Comparison of ENCODE assay signal across 11 mouse cellular contexts in genomic region chr6:118923212-118923577, GRCm38 (mm10).
DNase-seq lines count a peak whose midpoint lies in the region; ATAC-seq lines count a peak whose summit lies in the region.
"Had no signal": no experiment of that assay in that cellular context is flagged by ENCODE, and none has a peak within 500 bp of the region (broad histone marks: within the 10 kb centered on the region; RNA-seq: fewer than 3 reads in every experiment).

No protein-coding gene starts in this region.

- 78% methylated on average over 5 of the region's 5 CpGs for WGBS in intestine, embryonic 14.5 days
- 73% methylated on average over 5 of the region's 5 CpGs for WGBS in intestine, embryonic 15.5 days
- WGBS in midbrain, embryonic 16.5 days: 86% methylated on average over 5 of the region's 5 CpGs
- 89% methylated on average over 5 of the region's 5 CpGs for WGBS in midbrain, embryonic 14.5 days
- 77% methylated on average over 5 of the region's 5 CpGs for WGBS in neural tube, embryonic 15.5 days

- peak; percentile 42 to 46 for DNase-seq in cerebellum, postnatal 25 days
- no peak for DNase-seq in cerebellum, adult 18-20 months
- DNase-seq in intestine, embryonic 14.5 days (ENCODE audit: low spot score): no peak
- no peak for DNase-seq in midbrain, embryonic 14.5 days
- no peak for DNase-seq in left cerebral cortex, postnatal 36 days (ENCODE audit: low spot score in 2 of 2)

- no peak overlapping the region for H3K4me2 ChIP-seq in intestine, embryonic 14.5 days (ENCODE audit: low read length)
- H3K4me2 ChIP-seq in intestine, embryonic 15.5 days (replicated peaks): no peak overlapping the region
- H3K4me2 ChIP-seq in midbrain, embryonic 16.5 days (ENCODE audit: low read length): no peak overlapping the region
- no peak overlapping the region for H3K4me2 ChIP-seq in midbrain, embryonic 14.5 days (ENCODE audit: low read length)
- no peak overlapping the region for H3K4me2 ChIP-seq in neural tube, embryonic 15.5 days
- H3K4me2 ChIP-seq: hindbrain, embryonic 13.5 days had no signal

- intact Hi-C loops in left cerebral cortex, postnatal 36 days (cut with DNase I): loop anchor here (2.0 to 5.0 kb wide), 2 partner anchors 184 to 254 kb away; partner anchors contain the start of gene Dcp1b

- H3K4me3 ChIP-seq in intestine, embryonic 14.5 days (ENCODE audit: low read depth, low read length): no peak overlapping the region
- no peak overlapping the region for H3K4me3 ChIP-seq in intestine, embryonic 15.5 days (replicated peaks)
- H3K4me3 ChIP-seq in midbrain, embryonic 16.5 days (ENCODE audit: low read depth, low read length): no peak overlapping the region
- no peak overlapping the region for H3K4me3 ChIP-seq in midbrain, embryonic 14.5 days (replicated peaks; ENCODE audit: low read depth, low read length)
- no peak overlapping the region for H3K4me3 ChIP-seq in neural tube, embryonic 15.5 days (replicated peaks)
- H3K4me3 ChIP-seq: hindbrain, embryonic 13.5 days; left cerebral cortex, adult 2 months; myocyte had no signal

- H3K4me1 ChIP-seq in intestine, embryonic 14.5 days (replicated peaks; ENCODE audit: control insufficient read depth, insufficient read depth, low read length): 0 out of 2 replicates have a peak, but pooled peaks cover 3% of the 10 kb centered on the region
- H3K4me1 ChIP-seq in intestine, embryonic 15.5 days (replicated peaks): no peaks in the 10 kb centered on the region
- H3K4me1 ChIP-seq in midbrain, embryonic 16.5 days (ENCODE audit: control insufficient read depth, insufficient read depth, low read length): peaks cover 3% of the 10 kb centered on the region; the same call in 1 of the 2 replicates
- H3K4me1 ChIP-seq in midbrain, embryonic 14.5 days (ENCODE audit: control insufficient read depth, insufficient read depth, low read length): no peaks in the 10 kb centered on the region
- H3K4me1 ChIP-seq in neural tube, embryonic 15.5 days: peaks cover 14% of the 10 kb centered on the region

- no peak overlapping the region for H3K9ac ChIP-seq in intestine, embryonic 14.5 days (ENCODE audit: low read length)
- H3K9ac ChIP-seq in intestine, embryonic 15.5 days: no peak overlapping the region
- no peak overlapping the region for H3K9ac ChIP-seq in midbrain, embryonic 16.5 days (ENCODE audit: low read depth, low read length)
- no peak overlapping the region for H3K9ac ChIP-seq in midbrain, embryonic 14.5 days (replicated peaks; ENCODE audit: low read length)
- H3K9ac ChIP-seq in neural tube, embryonic 15.5 days (replicated peaks): no peak overlapping the region
- H3K9ac ChIP-seq: hindbrain, embryonic 13.5 days had no signal

- no peaks in the 10 kb centered on the region for H3K36me3 ChIP-seq in intestine, embryonic 14.5 days (ENCODE audit: control insufficient read depth, insufficient read depth, low read length)
- no peaks in the 10 kb centered on the region for H3K36me3 ChIP-seq in intestine, embryonic 15.5 days
- H3K36me3 ChIP-seq in midbrain, embryonic 16.5 days (ENCODE audit: control insufficient read depth, insufficient read depth, low read length): no peaks in the 10 kb centered on the region
- H3K36me3 ChIP-seq in midbrain, embryonic 14.5 days (ENCODE audit: control insufficient read depth, insufficient read depth, low read length): no peaks in the 10 kb centered on the region
- no peaks in the 10 kb centered on the region for H3K36me3 ChIP-seq in neural tube, embryonic 15.5 days
- H3K36me3 ChIP-seq: hindbrain, embryonic 13.5 days had no signal

- 0 out of 2 replicates have a peak, but pooled peaks have one; percentile 14 for ATAC-seq in intestine, embryonic 14.5 days (replicated peaks; ENCODE audit: low FRiP score, low TSS enrichment, low read depth)
- ATAC-seq in intestine, embryonic 15.5 days: no peak
- ATAC-seq in midbrain, embryonic 16.5 days: peak; percentile 7; the same call in 1 of the 2 replicates
- ATAC-seq in midbrain, embryonic 14.5 days (ENCODE audit: low FRiP score, low TSS enrichment): no peak
- no peak for ATAC-seq in neural tube, embryonic 15.5 days (ENCODE audit: low FRiP score)

- H3K9me3 ChIP-seq in intestine, embryonic 14.5 days (ENCODE audit: control insufficient read depth, low read length): no peaks in the 10 kb centered on the region
- no peaks in the 10 kb centered on the region for H3K9me3 ChIP-seq in intestine, embryonic 15.5 days
- H3K9me3 ChIP-seq in midbrain, embryonic 16.5 days (replicated peaks; ENCODE audit: control insufficient read depth, low read length, poor library complexity, severe bottlenecking): no peaks in the 10 kb centered on the region
- no peaks in the 10 kb centered on the region for H3K9me3 ChIP-seq in midbrain, embryonic 14.5 days (ENCODE audit: control insufficient read depth, low read length)
- H3K9me3 ChIP-seq in neural tube, embryonic 15.5 days (replicated peaks): no peaks in the 10 kb centered on the region
- H3K9me3 ChIP-seq: hindbrain, embryonic 13.5 days had no signal

- 0 out of 2 replicates have a peak, but pooled peaks cover 4% of the 10 kb centered on the region for H3K27me3 ChIP-seq in intestine, embryonic 14.5 days (replicated peaks; ENCODE audit: control insufficient read depth, insufficient read depth, low read length)
- 0 out of 2 replicates have a peak, but pooled peaks cover 2% of the 10 kb centered on the region for H3K27me3 ChIP-seq in intestine, embryonic 15.5 days (replicated peaks)
- no peaks in the 10 kb centered on the region for H3K27me3 ChIP-seq in midbrain, embryonic 16.5 days (ENCODE audit: control insufficient read depth, insufficient read depth, low read depth, low read length)
- H3K27me3 ChIP-seq in midbrain, embryonic 14.5 days (ENCODE audit: control insufficient read depth, insufficient read depth, low read length): no peaks in the 10 kb centered on the region
- no peaks in the 10 kb centered on the region for H3K27me3 ChIP-seq in neural tube, embryonic 15.5 days (replicated peaks)
- H3K27me3 ChIP-seq: hindbrain, embryonic 13.5 days had no signal

- H3K27ac ChIP-seq in intestine, embryonic 14.5 days (ENCODE audit: low read depth): no peak overlapping the region
- H3K27ac ChIP-seq in intestine, embryonic 15.5 days: no peak overlapping the region
- H3K27ac ChIP-seq in midbrain, embryonic 16.5 days (ENCODE audit: low read length): no peak overlapping the region
- H3K27ac ChIP-seq in midbrain, embryonic 14.5 days (replicated peaks; ENCODE audit: low read depth, low read length): no peak overlapping the region
- 0 out of 2 replicates have a peak overlapping the region, but pooled peaks have one; percentile 9 for H3K27ac ChIP-seq in neural tube, embryonic 15.5 days (replicated peaks)
- H3K27ac ChIP-seq: hindbrain, embryonic 13.5 days; left cerebral cortex, adult 2 months had no signal

Comparison
In these comparisons a context has a peak if more than half of its experiments do, and no peak if none do; other contexts are left out.
1. DNase-seq: peak in cerebellum, postnatal 25 days (2 of 2); none in cerebellum, adult 18-20 months (0 of 2), intestine, embryonic 14.5 days (single experiment), midbrain, embryonic 14.5 days (single experiment) and left cerebral cortex, postnatal 36 days (0 of 2).
2. ATAC-seq: peak in intestine, embryonic 14.5 days (single experiment) and midbrain, embryonic 16.5 days (single experiment); none in intestine, embryonic 15.5 days (single experiment), midbrain, embryonic 14.5 days (single experiment) and neural tube, embryonic 15.5 days (single experiment).